Mouse (Mus musculus): ENCODE data around the gene Gm17720. TPM values are rescaled to one million over a fixed set of nuclear protein-coding genes. Genes with fewer than 3 reads are reported as not detected.
A peak's percentile ranks its signal among the peaks of the same experiment; 100 is the strongest.

The Gm17720 gene
- polyA plus RNA-seq, 1 experiment from 2014 or later, result not detected

DNA sequence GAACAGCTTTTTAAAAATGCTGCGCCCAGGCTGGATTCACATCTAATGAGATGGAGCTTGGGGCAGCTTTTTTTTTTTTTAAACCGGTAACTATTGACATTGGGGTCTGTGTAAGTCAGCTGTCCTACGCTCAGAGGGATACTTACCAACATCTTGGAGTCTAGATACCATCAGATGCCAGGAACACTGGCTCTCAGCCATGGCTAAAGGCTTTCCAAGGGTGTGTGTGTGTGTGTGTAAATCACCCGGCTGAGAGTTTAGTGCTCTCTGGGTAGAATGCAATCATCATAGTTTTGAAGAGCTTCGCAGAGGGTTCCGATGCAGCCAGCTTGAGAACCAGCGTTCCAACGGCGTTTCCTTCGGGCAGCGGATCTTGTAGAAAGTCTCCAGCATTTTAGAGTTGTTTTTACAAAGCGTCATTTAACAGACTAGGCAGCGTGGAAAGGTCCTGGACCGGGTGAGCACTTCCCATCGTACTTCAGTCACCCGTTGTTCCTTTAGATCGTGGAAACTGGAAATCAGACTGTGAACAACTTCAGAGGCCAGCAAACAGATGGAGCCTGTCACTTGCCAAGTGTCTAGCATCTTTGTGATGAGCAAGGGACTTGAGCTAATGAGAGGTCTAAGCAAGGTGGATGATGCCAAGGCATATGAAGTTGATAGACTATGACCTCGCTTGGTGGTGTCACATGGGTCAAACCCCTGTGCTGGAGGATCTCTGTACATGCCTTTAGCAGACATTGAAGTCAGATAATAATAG is 37.8 kb downstream of the Gm17720 start:
- DNase-seq (no peak), ATAC-seq (ENCODE audit: low FRiP score, low TSS enrichment) (no peak)
- Histone ChIP-seq H3K27ac (replicated peaks; ENCODE audit: low read depth, low read length) (no peak overlapping the region), H3K4me2 (ENCODE audit: low read length) (no peak overlapping the region), H3K9ac (replicated peaks; ENCODE audit: low read length) (no peak overlapping the region), H3K27me3 (ENCODE audit: control insufficient read depth, insufficient read depth, low read length) (no peaks in the 10 kb centered on the region), H3K4me3 (replicated peaks; ENCODE audit: low read depth, low read length) (no peak overlapping the region), H3K9me3 (ENCODE audit: control insufficient read depth, low read length) (no peaks in the 10 kb centered on the region), H3K4me1 (ENCODE audit: control insufficient read depth, insufficient read depth, low read length) (no peaks in the 10 kb centered on the region), H3K36me3 (ENCODE audit: control insufficient read depth, insufficient read depth, low read length) (no peaks in the 10 kb centered on the region)
- WGBS, result 94% methylated on average over 18 of the region's 18 CpGs

DNA sequence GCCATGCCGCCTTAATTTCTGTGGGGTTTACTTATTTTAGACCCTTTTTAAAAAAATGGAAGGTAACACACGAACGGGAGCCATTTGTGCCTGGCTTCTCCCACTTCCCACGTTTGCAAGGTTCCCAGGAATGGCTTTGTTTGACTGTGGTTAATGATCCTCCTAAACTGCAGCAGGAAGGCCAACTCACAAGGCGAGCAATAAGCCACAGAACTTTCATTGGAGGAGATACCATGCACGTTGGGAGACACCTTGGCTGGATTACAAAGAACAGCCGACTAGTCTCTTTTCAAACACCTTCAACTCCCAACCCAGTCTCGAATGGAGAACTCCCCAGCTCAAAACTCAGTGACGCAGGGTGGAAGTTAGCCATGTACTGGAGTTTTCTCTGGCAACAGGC is 38.4 kb downstream of the Gm17720 start:
- ATAC-seq (ENCODE audit: low FRiP score, low TSS enrichment) (no peak), DNase-seq (no peak)
- no peaks in the 10 kb centered on the region for H3K4me1 ChIP-seq (ENCODE audit: control insufficient read depth, insufficient read depth, low read length)
- 83% methylated on average over 9 of the region's 9 CpGs for WGBS
- no peaks in the 10 kb centered on the region for H3K27me3 ChIP-seq (ENCODE audit: control insufficient read depth, insufficient read depth, low read length)
- no peaks in the 10 kb centered on the region for H3K36me3 ChIP-seq (ENCODE audit: control insufficient read depth, insufficient read depth, low read length)
- H3K9me3 ChIP-seq (ENCODE audit: control insufficient read depth, low read length), result no peaks in the 10 kb centered on the region
- no peak overlapping the region for H3K4me2 ChIP-seq (ENCODE audit: low read length)
- no peak overlapping the region for H3K27ac ChIP-seq (replicated peaks; ENCODE audit: low read depth, low read length)
- no peak overlapping the region for H3K9ac ChIP-seq (replicated peaks; ENCODE audit: low read length)
- no peak overlapping the region for H3K4me3 ChIP-seq (replicated peaks; ENCODE audit: low read depth, low read length)

DNA sequence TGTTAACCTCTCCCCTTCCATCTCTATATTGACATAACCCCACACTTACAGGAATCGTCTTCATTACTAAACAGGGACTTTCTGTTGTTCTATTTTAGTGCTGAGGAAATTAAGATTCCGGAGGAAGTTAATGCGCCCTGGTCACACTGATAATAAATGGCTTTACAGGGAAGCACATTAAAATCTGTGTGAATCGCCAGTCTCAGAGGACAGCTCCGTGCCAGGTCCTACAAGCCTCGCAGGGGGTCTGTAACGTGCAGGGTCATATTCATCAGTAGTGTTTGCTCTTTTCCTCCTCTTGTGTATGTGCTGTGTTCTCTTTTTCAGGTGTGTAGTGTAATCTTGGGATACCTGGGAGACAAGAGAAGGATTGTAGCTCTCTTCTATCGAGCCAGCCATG is 44.3 kb downstream of the Gm17720 start:
- Histone ChIP-seq H3K27ac (replicated peaks; ENCODE audit: low read depth, low read length) (no peak overlapping the region), H3K9ac (replicated peaks; ENCODE audit: low read length) (no peak overlapping the region), H3K9me3 (ENCODE audit: control insufficient read depth, low read length) (no peaks in the 10 kb centered on the region), H3K4me3 (replicated peaks; ENCODE audit: low read depth, low read length) (no peak overlapping the region), H3K4me2 (ENCODE audit: low read length) (no peak overlapping the region), H3K36me3 (ENCODE audit: control insufficient read depth, insufficient read depth, low read length) (no peaks in the 10 kb centered on the region), H3K27me3 (ENCODE audit: control insufficient read depth, insufficient read depth, low read length) (no peaks in the 10 kb centered on the region), H3K4me1 (ENCODE audit: control insufficient read depth, insufficient read depth, low read length) (no peaks in the 10 kb centered on the region)
- DNase-seq (no peak), ATAC-seq (ENCODE audit: low FRiP score, low TSS enrichment) (no peak)
- WGBS, result 75% methylated on average over 8 of the region's 8 CpGs

DNA sequence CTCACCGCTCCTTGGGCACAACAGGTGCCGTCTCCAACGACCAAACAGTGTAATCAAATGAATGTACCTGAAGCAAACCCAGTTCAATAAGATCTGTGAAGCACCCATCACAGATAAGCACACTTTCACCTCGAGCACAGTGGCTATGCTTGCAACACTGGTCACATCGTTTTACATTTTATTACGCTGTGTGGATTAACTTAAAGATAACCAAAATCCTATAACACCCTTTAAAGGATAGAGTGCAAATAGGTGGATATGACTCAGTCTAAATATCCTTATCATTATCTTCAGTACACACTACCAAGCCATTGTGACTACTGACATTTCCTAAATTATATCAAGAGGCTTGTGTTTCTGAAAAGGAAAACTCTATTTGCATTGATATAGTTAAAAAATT is 51.3 kb downstream of the Gm17720 start:
- H3K9ac ChIP-seq (replicated peaks; ENCODE audit: low read length), result no peak overlapping the region
- DNase-seq (no peak), ATAC-seq (ENCODE audit: low FRiP score, low TSS enrichment) (no peak)
- H3K9me3 ChIP-seq (ENCODE audit: control insufficient read depth, low read length), result no peaks in the 10 kb centered on the region
- no peak overlapping the region for H3K4me2 ChIP-seq (ENCODE audit: low read length)
- H3K27me3 ChIP-seq (ENCODE audit: control insufficient read depth, insufficient read depth, low read length), result no peaks in the 10 kb centered on the region
- H3K27ac ChIP-seq (replicated peaks; ENCODE audit: low read depth, low read length), result no peak overlapping the region
- 77% methylated on average over 6 of the region's 6 CpGs for WGBS
- H3K36me3 ChIP-seq (ENCODE audit: control insufficient read depth, insufficient read depth, low read length), result no peaks in the 10 kb centered on the region
- no peak overlapping the region for H3K4me3 ChIP-seq (replicated peaks; ENCODE audit: low read depth, low read length)
- no peaks in the 10 kb centered on the region for H3K4me1 ChIP-seq (ENCODE audit: control insufficient read depth, insufficient read depth, low read length)

DNA sequence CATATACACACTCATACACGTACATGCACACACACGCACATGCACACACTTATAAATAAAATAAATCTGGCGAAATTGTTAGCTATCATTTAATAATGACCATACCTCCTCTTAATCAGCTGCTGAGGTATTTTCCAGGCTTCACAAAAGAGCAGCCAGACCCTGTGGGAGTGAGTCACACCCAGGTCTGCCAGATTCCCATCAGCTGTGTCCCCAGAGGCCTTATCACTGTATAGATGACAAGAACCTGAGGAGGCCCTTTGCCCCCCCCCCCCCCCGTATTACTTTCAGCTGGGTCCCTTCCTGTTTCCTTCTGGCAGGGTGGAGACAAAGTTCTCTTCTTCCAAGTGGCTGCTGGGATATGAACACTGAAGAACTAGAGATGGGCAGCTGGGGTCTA is 62.0 kb downstream of the Gm17720 start:
- H3K4me3 ChIP-seq (replicated peaks; ENCODE audit: low read depth, low read length), result no peak overlapping the region
- 84% methylated on average over 4 of the region's 4 CpGs for WGBS
- no peaks in the 10 kb centered on the region for H3K9me3 ChIP-seq (ENCODE audit: control insufficient read depth, low read length)
- H3K27ac ChIP-seq (replicated peaks; ENCODE audit: low read depth, low read length), result no peak overlapping the region
- ATAC-seq (ENCODE audit: low FRiP score, low TSS enrichment) (no peak), DNase-seq (no peak)
- no peak overlapping the region for H3K4me2 ChIP-seq (ENCODE audit: low read length)
- H3K27me3 ChIP-seq (ENCODE audit: control insufficient read depth, insufficient read depth, low read length), result no peaks in the 10 kb centered on the region
- no peaks in the 10 kb centered on the region for H3K36me3 ChIP-seq (ENCODE audit: control insufficient read depth, insufficient read depth, low read length)
- no peaks in the 10 kb centered on the region for H3K4me1 ChIP-seq (ENCODE audit: control insufficient read depth, insufficient read depth, low read length)
- no peak overlapping the region for H3K9ac ChIP-seq (replicated peaks; ENCODE audit: low read length)

DNA sequence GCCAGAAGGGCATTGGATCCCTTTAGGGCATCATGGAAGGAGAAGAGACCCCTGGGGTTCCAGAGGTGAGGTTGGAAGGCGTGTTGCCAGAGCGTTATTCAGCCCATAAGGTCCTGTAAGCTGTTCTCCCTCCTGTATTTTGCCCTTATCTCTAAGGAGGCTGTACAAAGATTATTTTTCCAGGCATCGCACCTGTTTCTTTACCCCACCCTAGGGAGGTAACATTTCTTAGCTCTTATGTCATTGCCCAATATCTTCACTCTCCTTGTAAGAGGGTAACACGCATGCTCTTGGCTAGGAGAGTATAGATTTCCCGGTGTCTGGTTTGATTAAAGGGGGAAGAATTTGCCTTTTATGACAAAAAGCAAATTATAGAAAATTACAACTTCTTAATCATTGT is 62.9 kb downstream of the Gm17720 start, which contains the start of gene Chst4:
Chst4 (minus strand) TSS at position 82 of the 400 bp plus-strand sequence.
- no peak for ATAC-seq (ENCODE audit: low FRiP score, low TSS enrichment)
- Histone ChIP-seq H3K27me3 (ENCODE audit: control insufficient read depth, insufficient read depth, low read length) (no peaks in the 10 kb centered on the region), H3K4me3 (replicated peaks; ENCODE audit: low read depth, low read length) (no peak within 1 kb of the TSS), H3K4me1 (ENCODE audit: control insufficient read depth, insufficient read depth, low read length) (no peaks in the 10 kb centered on the region), H3K4me2 (ENCODE audit: low read length) (no peak within 1 kb of the TSS), H3K9ac (replicated peaks; ENCODE audit: low read length) (no peak within 1 kb of the TSS), H3K27ac (replicated peaks; ENCODE audit: low read depth, low read length) (no peak within 1 kb of the TSS), H3K9me3 (ENCODE audit: control insufficient read depth, low read length) (no peaks in the 10 kb centered on the region), H3K36me3 (ENCODE audit: control insufficient read depth, insufficient read depth, low read length) (no peaks in the 10 kb centered on the region)
- 78% methylated on average over 5 of the region's 5 CpGs for WGBS
- DNase-seq, result no peak

DNA sequence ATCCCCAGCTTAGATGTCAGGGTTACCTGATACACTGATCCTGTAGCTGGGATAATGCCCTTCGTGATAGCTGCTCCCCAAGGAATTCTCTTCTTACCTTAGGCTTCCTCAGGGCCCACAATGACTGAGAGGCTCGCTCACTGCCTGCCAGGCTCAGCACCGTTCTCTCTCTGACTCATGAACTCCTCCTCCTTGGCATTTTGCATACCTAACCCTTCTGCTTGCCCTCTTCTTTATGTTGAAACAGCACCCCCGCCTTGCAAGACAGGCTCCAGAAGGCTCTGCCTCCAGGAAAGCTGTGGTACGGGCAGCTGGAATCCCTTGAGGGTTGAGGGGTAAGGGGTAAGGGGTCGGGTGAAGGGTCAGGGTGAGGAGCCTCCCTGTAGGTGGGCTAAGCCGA is 63.3 kb downstream of the Gm17720 start:
- WGBS, result 52% methylated on average over 7 of the region's 7 CpGs
- H3K36me3 ChIP-seq (ENCODE audit: control insufficient read depth, insufficient read depth, low read length), result no peaks in the 10 kb centered on the region
- ATAC-seq (ENCODE audit: low FRiP score, low TSS enrichment) (no peak), DNase-seq (no peak)
- H3K4me3 ChIP-seq (replicated peaks; ENCODE audit: low read depth, low read length), result no peak overlapping the region
- no peak overlapping the region for H3K9ac ChIP-seq (replicated peaks; ENCODE audit: low read length)
- no peaks in the 10 kb centered on the region for H3K9me3 ChIP-seq (ENCODE audit: control insufficient read depth, low read length)
- H3K27ac ChIP-seq (replicated peaks; ENCODE audit: low read depth, low read length), result no peak overlapping the region
- no peak overlapping the region for H3K4me2 ChIP-seq (ENCODE audit: low read length)
- H3K27me3 ChIP-seq (ENCODE audit: control insufficient read depth, insufficient read depth, low read length), result no peaks in the 10 kb centered on the region
- 0 out of 2 replicates have a peak, but pooled peaks cover 4% of the 10 kb centered on the region for H3K4me1 ChIP-seq (ENCODE audit: control insufficient read depth, insufficient read depth, low read length)

DNA sequence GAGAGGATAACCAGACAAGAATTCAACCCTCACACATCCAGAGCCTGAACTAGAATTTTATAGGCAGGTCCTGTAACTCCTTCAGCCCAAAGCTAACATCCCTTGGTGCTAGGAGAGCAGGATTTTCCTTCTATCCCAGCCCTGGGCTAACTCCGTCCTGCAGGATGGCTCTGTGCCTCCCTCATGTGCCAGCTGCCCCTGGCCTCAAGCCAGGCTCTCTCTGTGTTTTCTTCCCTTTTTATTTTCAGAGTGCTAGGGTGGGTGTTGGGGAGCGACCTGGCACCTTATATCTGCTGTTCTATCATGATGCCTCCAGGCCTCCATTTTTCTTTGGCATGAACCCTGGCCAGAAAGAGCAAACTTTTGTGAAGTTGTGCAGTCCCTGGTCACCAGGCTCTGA is 66.4 kb downstream of the Gm17720 start:
- Histone ChIP-seq H3K4me3 (replicated peaks; ENCODE audit: low read depth, low read length) (no peak overlapping the region), H3K4me1 (ENCODE audit: control insufficient read depth, insufficient read depth, low read length) (0 out of 2 replicates have a peak, but pooled peaks cover 7% of the 10 kb centered on the region), H3K27ac (replicated peaks; ENCODE audit: low read depth, low read length) (no peak overlapping the region), H3K36me3 (ENCODE audit: control insufficient read depth, insufficient read depth, low read length) (no peaks in the 10 kb centered on the region), H3K9ac (replicated peaks; ENCODE audit: low read length) (no peak overlapping the region), H3K4me2 (ENCODE audit: low read length) (no peak overlapping the region), H3K9me3 (ENCODE audit: control insufficient read depth, low read length) (no peaks in the 10 kb centered on the region), H3K27me3 (ENCODE audit: control insufficient read depth, insufficient read depth, low read length) (no peaks in the 10 kb centered on the region)
- WGBS, result 78% methylated on average over 2 of the region's 2 CpGs
- DNase-seq (peak; percentile 25), ATAC-seq (ENCODE audit: low FRiP score, low TSS enrichment) (no peak)

DNA sequence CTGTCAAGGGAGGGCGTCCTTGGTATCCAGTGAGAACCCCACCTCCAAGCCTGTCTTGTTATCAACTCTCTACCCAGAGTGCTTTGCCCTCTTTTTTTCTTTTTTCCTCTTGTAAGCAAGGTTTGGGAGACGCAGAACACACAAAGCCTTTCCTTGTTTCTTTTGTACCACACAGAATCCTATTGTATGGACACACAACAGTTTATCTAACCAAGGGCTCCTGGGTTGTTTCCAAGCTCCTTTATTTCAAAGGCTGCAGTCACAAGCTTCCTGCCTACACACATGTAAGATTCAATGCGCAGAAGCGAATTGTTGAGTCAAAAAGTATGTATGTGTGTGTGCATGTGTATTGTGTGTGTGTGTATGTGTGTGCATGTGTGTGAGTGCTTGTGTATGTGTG is 68.2 kb downstream of the Gm17720 start:
- no peak for DNase-seq
- ATAC-seq (ENCODE audit: low FRiP score, low TSS enrichment), result no peak

More for the DNA sequence above, 68.2 kb downstream of the Gm17720 start:
- Histone ChIP-seq H3K36me3 (ENCODE audit: control insufficient read depth, insufficient read depth, low read length) (no peaks in the 10 kb centered on the region), H3K4me2 (ENCODE audit: low read length) (no peak overlapping the region), H3K27me3 (ENCODE audit: control insufficient read depth, insufficient read depth, low read length) (no peaks in the 10 kb centered on the region), H3K4me3 (replicated peaks; ENCODE audit: low read depth, low read length) (no peak overlapping the region), H3K27ac (replicated peaks; ENCODE audit: low read depth, low read length) (no peak overlapping the region), H3K4me1 (ENCODE audit: control insufficient read depth, insufficient read depth, low read length) (0 out of 2 replicates have a peak, but pooled peaks cover 7% of the 10 kb centered on the region), H3K9ac (replicated peaks; ENCODE audit: low read length) (no peak overlapping the region), H3K9me3 (ENCODE audit: control insufficient read depth, low read length) (no peaks in the 10 kb centered on the region)
- 51% methylated on average over 4 of the region's 4 CpGs for WGBS

Data from midbrain, embryonic 14.5 days (tissue).